Mouse (Mus musculus): Measurements from ENCODE around the gene Pgap1.

Gene Pgap1

GRCm38 (mm10) chr1:54520062-54520577 lies 37.4 kb downstream of the Pgap1 start:
- no peak for DNase-seq

DNA sequence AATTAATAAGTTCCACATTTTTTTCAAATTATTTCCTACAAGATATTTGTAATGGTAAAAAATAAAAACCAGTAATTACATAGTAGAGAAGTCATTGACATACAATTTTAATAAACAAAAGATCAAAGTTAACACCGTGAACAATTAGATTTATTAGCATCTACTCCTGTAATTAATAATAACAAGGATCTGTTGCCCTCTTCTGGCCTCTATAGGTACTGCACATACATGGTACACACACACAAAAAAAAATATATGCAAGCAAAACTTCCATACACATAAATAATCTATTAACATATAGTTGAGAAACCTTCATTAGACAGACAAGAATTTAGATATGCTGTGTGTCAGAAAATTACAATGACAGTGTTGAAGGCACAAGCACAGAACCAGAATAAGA lies 43.6 kb downstream of the Pgap1 start:
- DNase-seq: no peak

GRCm38 (mm10) chr1:54498496-54498895 lies 59.0 kb downstream of the Pgap1 start:
- DNase-seq: no peak

DNA sequence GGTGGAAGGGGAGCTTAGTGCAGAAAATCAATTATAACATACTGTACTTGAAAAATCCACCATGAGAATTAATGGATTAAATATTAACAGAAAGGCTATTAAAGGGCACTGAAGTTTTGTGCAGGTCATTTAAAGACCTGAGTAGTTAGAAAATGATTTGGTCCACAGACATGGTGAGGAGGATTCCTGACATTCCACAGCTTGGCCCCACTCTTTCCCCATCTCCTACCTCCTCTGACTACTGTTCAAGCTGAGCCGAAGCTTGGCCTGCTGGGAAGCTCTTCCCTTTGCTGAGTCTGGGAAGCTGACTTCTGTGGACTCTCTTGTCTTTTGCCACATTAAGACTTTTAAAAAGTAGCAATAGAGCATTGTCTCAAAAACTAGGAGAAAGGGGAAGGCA lies 61.2 kb downstream of the Pgap1 start:
- no peak for DNase-seq

- peak; percentile 64 to 72 for DNase-seq
Observed at GRCm38 (mm10) chr1:54493496-54493895, 64.0 kb downstream of the Pgap1 start.

DNA sequence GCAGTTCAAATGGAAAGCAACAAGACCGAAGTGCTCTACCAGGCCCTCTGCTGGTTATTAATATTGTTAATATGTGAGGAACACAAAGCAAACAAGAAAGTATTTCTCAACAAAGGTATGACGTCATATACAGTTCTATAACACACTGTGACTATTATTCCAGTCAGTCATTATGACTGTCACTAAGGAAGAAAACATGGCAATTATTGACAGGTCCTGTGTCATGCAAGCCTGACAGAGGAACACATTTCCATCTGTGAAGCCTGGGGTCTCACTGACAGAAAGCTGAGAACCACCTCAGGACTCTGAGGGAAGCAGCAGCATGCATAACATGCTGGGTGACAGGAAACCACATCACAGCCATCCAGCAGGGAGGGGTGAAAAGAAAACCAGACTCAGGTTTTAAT lies 65.0 kb downstream of the Pgap1 start:
- peak; percentile 74 to 81 for DNase-seq

DNA sequence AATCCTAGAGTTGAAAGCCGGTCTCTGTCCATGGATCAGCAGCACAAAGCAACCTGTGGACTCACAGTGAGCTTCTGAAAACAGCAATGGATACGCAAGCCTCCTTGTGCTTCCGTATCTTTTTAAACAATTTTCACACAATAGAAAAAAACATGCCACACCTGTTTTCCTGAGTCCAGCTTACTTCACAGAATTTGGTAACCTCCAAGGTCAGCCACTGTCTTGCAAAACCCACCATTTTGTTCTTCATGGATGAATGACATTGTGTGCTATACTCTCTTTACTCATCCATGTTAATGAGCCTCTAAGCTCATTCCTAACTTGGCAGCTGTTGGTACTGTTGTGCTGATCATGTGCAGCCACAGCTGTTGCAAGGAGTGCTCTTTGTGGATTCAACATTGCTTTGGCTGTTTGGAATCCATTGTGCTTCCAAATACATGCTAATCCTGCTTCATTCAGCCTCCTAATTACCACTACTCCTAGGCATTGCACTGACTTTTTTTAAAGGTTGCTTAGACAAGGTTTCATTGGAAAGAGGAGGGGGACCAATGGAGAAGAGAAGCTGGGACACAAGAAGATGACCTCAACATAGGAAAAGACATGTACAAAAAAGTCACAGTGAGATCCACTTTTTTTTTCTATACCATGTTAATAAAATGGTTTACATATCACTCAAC lies 72.6 kb downstream of the Pgap1 start:
- no peak for DNase-seq

- no peak for DNase-seq
Observed at GRCm38 (mm10) chr1:54480491-54480890, 77.0 kb downstream of the Pgap1 start.

DNA sequence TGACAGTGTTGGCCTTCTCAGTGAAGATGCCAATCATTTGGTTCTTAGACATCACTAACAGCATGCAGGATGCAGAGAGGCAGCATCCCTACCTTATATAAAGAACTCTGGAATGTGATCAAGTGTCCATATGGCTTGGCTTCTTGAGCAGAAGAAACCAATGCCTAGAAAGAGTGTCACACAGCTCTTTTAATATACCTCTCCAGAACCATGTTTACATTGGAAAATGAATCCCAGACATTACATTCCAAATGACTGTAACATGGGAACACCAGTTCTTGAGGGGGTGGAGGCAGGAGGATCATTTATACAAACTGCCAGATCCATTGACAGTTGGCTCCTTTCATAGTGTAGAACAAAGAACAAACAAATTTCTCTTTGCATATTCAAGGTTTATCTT lies 88.8 kb downstream of the Pgap1 start:
- DNase-seq: no peak

DNA sequence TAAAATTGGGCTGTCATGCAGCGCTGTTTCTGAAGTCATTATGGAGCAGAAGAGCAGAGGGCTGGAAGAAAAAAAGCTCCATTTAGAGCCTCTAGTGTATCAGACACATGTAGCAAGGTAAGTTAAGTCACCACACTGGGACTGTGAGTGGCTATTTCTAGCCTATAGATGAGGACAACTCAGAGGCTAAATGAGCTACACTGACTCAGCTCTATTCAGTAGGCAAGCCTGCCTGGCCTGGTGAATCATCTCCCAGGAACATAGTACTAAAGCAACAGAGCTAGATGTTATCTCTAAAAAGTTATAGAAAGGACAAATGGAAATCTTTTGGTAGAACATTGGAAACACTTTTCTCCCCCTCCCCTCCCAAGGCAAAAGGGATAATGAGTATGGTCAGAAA lies 90.1 kb downstream of the Pgap1 start:
- no peak for DNase-seq

DNA sequence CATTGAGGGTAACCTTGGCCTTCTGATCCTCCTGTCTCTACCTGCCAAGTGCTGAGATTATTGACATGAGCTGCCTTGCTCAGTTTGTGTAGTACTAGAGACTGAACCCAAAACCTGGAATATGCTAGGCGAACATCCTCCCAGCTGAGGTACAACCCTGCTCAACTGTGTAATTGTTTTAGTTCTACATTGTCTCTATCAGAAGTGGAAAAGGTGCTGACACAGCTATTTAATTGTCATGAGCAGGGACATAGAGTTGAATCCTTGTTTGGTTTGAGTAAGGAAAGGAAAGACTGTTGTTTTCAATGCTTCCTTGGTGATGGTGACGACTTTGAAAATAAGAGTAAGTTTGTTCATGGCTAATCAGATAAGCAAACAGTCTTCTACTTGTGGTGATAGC lies 105.4 kb downstream of the Pgap1 start:
- DNase-seq: no peak

DNA sequence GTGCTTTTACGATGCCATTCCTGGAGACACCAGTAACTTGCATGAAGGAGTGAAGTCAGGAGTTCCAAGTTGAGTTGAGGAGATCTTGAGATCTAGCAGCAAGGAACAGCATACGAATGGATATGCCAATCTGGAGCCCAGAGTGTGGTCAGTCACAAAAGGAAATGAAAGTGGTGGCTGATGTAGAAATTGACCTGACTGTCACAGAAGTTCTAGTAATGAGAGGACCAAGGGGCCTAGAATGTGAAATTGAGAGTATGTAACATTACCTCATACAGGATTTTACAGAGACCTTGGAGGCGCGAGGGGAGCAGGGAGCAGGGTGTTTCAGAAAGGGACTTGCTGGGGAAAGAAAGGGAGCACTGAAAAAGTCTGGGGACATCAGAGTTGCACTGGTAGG lies 108.7 kb downstream of the Pgap1 start:
- no peak for DNase-seq

- DNase-seq: no peak
Observed at GRCm38 (mm10) chr1:54443641-54444040, 113.8 kb downstream of the Pgap1 start.

- DNase-seq: no peak
Observed at GRCm38 (mm10) chr1:54439080-54439476, 118.4 kb downstream of the Pgap1 start.

- peak; percentile 78 to 79 for DNase-seq
Observed at GRCm38 (mm10) chr1:54438340-54439079, 119.0 kb downstream of the Pgap1 start, which contains the start of gene Gtf3c3. Gene Gtf3c3 (minus strand): TSS chr1:54438971.

All from thymus, postnatal 36 days (tissue).